Mouse (Mus musculus) mesoderm, embryonic 11.5 days (tissue): ENCODE measurements around the gene Txlng.
"Not testable (repeated sequence)": the region's sequence is repeated elsewhere in the genome, so short reads cannot be mapped to it uniquely, and the experiment has no call there.

Experiments used
- DNase-seq: peaks from one replicate; pipeline ENCODE4 v3.0.0-alpha.2; 2012; ENCODE audit warnings: low read depth, low spot score

Gene Txlng

GRCm38 (mm10) chrX:162829203-162829708 lies at the start of gene Txlng:
Gene Txlng (minus strand): TSS chrX:162829454.
- peak; percentile 96 for DNase-seq

- DNase-seq = no peak
Measured at GRCm38 (mm10) chrX:162878236-162878635, 49.0 kb upstream of the Txlng start.

GRCm38 (mm10) chrX:162873761-162874160 lies 44.5 kb upstream of the Txlng start:
- no peak for DNase-seq

GRCm38 (mm10) chrX:162871734-162872517 lies 42.7 kb upstream of the Txlng start:
- peak; percentile 25 for DNase-seq

- DNase-seq = no peak
Measured at GRCm38 (mm10) chrX:162868294-162868965, 39.2 kb upstream of the Txlng start.

- no peak for DNase-seq
Measured at GRCm38 (mm10) chrX:162848682-162849081, 19.4 kb upstream of the Txlng start.

DNA sequence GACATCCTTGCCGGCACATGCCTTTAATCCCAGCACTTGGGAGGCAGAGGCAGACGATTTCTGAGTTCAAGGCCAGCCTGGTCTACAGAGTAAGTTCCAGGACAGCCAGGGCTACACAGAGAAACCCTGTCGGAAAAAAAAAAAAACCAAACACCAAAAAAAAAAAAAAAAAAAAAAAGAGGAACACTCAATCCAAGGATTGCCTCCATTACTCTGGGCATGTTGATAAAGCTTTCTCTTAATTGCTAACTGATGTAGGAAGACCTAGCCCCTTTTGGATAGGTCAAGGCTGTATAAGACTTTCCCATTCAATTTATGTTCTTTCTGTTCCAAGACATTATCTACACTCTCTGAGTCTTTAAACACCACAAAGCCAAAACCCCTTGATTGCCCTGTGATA lies 16.3 kb upstream of the Txlng start:
- no peak for DNase-seq

- DNase-seq = no peak
Measured at GRCm38 (mm10) chrX:162844447-162845100, 15.3 kb upstream of the Txlng start.

DNA sequence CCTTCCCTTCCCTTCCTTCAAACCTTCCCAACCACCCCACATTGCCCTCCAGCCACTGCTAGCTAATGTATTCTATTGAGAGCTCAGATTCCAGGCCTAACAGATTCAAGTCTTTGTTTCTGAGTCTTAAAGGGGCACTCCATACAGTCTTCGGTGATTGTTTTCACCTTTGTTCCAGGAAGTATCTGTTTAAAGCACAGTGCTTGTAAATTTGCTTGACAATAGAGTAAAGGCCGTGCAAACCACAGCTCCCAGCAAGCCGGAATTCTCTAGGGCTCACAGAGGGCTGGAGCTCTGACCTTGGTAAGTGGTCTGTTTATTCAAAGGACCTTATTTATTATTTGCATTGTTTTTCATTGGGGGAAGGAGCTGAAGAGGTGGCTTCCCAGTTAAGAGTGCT lies 2.8 kb upstream of the Txlng start:
- peak; percentile 26 for DNase-seq

DNA sequence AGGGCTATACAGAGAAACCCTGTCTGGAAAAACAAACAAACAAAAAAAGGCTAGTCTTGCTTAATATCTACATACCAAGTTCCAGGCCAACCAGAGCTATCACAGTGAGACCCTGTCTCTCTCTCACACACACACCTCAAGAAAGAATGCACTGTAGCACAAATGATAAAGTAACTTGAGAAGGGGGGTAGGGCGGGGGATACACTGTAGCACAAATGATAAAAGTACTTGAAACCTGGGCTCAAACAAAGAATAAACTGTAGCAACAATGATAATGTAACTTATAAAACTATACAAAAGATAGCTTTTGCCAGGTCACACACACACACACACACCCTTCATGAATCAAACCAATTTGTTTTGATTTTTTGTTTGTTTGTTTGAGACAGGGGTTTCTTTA lies 2.3 kb upstream of the Txlng start:
- DNase-seq = no peak

GRCm38 (mm10) chrX:162831036-162831435 lies 1.8 kb upstream of the Txlng start:
- no peak for DNase-seq

- DNase-seq = not testable (repeated sequence)
Measured at GRCm38 (mm10) chrX:162830313-162830712, 1.1 kb upstream of the Txlng start.

DNA sequence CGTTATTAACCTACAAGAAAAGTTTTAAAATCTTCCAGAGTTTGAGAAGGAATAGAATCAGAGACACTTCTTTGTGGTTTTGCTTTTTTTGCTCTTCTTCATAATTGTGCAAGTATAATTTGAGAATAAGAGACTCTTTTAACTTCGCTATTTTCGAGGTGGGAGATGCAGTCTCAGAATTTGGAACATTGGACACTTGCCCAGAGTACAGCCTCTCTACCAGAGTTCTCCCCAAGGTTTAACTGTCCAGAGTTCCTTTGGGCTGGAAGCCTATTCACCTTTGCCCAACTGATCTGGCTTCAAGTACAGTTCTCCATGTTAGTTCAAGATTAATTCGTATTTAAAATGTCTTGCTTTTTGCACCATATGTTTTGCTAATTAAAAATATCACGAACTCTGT lies 487 bp upstream of the Txlng start:
- no peak for DNase-seq

- no peak for DNase-seq
Measured at GRCm38 (mm10) chrX:162828783-162829182, 471 bp downstream of the Txlng start.

GRCm38 (mm10) chrX:162828016-162828415 lies 1.2 kb downstream of the Txlng start:
- no peak for DNase-seq

DNA sequence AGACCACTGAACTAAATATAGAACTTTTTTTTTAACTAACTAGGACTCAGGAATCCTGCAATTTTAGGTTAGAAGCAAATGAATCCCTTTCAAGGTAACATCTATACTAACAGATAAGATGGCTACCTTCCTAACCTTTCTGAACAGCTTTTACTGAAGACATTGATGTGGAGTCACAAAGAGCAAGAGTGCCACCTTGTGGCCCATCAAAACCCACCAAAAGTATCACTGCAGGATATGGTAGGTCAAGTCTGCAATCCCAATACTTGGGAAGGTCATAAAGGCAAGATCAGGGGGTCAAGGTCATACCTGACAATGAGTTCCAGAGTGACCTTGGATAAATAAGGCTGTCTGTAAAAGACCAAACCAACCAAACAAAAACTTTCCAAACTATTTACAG lies 28.9 kb downstream of the Txlng start:
- DNase-seq = peak; percentile 47

- peak; percentile 2 for DNase-seq
Measured at GRCm38 (mm10) chrX:162791392-162791791, 37.9 kb downstream of the Txlng start.

DNA sequence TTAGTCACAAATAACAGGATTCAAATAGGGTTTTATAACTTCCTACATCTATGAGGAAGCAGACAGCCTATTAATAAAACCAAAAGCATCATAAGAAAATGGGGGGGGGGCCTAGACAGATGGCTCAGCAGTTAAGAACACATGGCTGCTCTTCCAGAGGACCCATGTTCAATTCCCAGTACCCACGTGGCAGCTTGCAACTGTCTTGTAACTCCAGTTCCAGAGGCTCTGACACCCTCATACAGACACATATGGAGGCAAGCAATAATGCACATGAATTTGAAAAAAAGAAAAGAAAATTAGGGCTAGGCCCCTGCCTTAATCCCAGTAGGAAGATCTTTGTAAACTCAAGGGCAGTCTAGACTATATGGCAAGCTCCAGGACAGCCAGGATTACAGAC lies 40.9 kb downstream of the Txlng start:
- no peak for DNase-seq

- DNase-seq = no peak
Measured at GRCm38 (mm10) chrX:162770726-162771125, 58.5 kb downstream of the Txlng start.

DNA sequence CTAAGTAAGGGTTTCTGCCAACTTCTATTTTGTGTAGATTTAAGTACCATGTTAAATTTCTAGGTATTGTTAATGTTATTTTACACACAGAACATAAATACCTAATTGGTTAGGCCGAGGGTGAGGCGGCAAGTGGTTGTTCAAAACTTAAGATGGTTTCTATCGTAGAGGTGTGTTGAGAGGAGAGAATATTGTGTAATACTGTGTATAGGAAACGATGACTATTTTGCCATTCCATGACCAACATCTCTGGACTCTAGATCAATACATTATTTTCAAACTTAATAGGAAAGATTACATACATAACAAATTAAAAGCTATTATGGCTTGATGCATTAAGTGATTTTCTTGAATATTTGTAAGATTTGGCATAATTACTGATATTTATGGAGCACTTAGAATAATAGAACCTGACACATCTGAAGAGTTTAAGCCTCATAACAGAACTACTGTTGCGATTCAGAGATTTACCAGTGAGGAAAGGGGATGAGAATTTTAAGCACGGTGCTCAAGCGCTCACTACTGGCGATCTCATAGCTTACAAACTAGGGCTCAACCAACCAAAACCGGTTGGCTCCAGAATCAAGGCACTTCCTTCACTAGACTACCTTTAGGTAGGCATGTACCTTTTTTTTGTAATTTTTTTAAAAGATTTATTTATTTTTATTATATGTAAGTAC lies 67.4 kb downstream of the Txlng start:
- no peak for DNase-seq

- DNase-seq = no peak
Measured at GRCm38 (mm10) chrX:162760958-162761515, 68.2 kb downstream of the Txlng start.
